Mouse (Mus musculus): ENCODE results near the gene Rpl7a. TPM values are rescaled to one million over a fixed set of nuclear protein-coding genes. Genes with fewer than 3 reads are reported as not detected.

Rpl7a gene
- polyA plus RNA-seq, 1 experiment = 639 TPM

DNA sequence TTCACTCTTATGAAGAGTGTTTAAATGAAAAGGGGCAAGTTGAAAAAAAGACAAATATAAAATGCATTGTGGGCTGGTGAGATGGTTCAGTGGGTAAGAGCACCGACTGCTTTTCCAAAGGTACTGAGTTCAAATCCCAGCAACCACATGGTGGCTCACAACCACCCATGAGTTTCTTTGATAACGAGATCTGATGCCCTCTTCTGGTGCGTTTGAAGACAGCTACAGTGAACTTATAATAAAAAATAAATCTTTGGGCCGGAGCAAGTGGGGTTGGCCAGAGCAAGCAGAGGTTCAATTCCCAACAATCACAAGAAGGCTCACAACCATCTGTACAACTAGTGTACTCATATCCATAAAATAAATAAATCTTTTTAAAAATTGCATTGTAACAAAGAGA is 14.7 kb upstream of the Rpl7a start:
- H3K4me1 ChIP-seq (ENCODE audit: control insufficient read depth, insufficient read depth, insufficient read length, low read length) = no peaks in the 10 kb centered on the region
- H3K27ac ChIP-seq (ENCODE audit: insufficient read depth, low read depth, low read length) = no peak overlapping the region
- peaks cover 61% of the 10 kb centered on the region for H3K36me3 ChIP-seq (ENCODE audit: control insufficient read depth, insufficient read depth, low read length)
- WGBS = 89% methylated on average over 4 of the region's 4 CpGs
- TF ChIP-seq CTCF (IDR thresholded peaks at IDR 0.05; ENCODE audit: extremely low read depth, insufficient read length, insufficient replicate concordance, low read depth, low read length) (no peak), POLR2A (IDR thresholded peaks at IDR 0.05; ENCODE audit: low read depth, low read length) (no peak)
- no peaks in the 10 kb centered on the region for H3K27me3 ChIP-seq (ENCODE audit: control insufficient read depth, insufficient read depth, low read length)
- no peak overlapping the region for H3K4me3 ChIP-seq (ENCODE audit: low read depth, low read length)

DNA sequence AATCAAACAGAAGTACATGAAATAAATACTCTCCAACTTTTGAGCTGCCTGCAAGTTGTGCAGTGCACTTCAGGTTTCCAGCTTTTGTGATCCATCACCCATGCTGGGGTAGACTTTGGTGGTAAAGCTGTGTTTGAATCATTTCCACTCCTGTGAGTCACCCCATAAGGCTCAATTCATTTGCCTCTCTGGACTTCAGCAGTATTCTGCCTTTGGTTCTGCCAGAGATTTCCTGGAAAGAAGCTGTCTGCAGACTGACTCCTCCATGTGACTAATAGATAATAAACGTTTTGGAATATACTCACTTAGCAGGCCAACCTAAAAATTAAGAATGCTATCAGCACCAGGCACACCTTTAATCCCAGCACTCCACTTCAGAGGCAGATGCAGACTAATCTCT is 9.8 kb upstream of the Rpl7a start:
- Histone ChIP-seq H3K27ac (ENCODE audit: insufficient read depth, low read depth, low read length) (no peak overlapping the region), H3K4me1 (ENCODE audit: control insufficient read depth, insufficient read depth, insufficient read length, low read length) (peaks cover 6% of the 10 kb centered on the region; the same call in 1 of the 2 replicates), H3K36me3 (ENCODE audit: control insufficient read depth, insufficient read depth, low read length) (peaks cover 29% of the 10 kb centered on the region), H3K27me3 (ENCODE audit: control insufficient read depth, insufficient read depth, low read length) (no peaks in the 10 kb centered on the region), H3K4me3 (ENCODE audit: low read depth, low read length) (no peak overlapping the region)
- TF ChIP-seq CTCF (IDR thresholded peaks at IDR 0.05; ENCODE audit: extremely low read depth, insufficient read length, insufficient replicate concordance, low read depth, low read length) (no peak), POLR2A (IDR thresholded peaks at IDR 0.05; ENCODE audit: low read depth, low read length) (no peak)
- 30% methylated on average over 1 of the region's 1 CpGs for WGBS

GRCm38 (mm10) chr2:26901834-26902400 is 8.6 kb upstream of the Rpl7a start:
- H3K36me3 ChIP-seq (ENCODE audit: control insufficient read depth, insufficient read depth, low read length) = peaks cover 21% of the 10 kb centered on the region

GRCm38 (mm10) chr2:26902467-26903220 is 7.9 kb upstream of the Rpl7a start, which contains the start of gene Surf6:
TSS of gene Surf6 (minus strand) at chr2:26902879.
- Histone ChIP-seq H3K27me3 (ENCODE audit: control insufficient read depth, insufficient read depth, low read length) (no peaks in the 10 kb centered on the region), H3K27ac (ENCODE audit: insufficient read depth, low read depth, low read length) (peak within 1 kb of the TSS; percentile 87), H3K36me3 (ENCODE audit: control insufficient read depth, insufficient read depth, low read length) (peaks cover 17% of the 10 kb centered on the region), H3K4me3 (ENCODE audit: low read depth, low read length) (peak within 1 kb of the TSS; percentile 97), H3K4me1 (ENCODE audit: control insufficient read depth, insufficient read depth, insufficient read length, low read length) (peaks cover 6% of the 10 kb centered on the region; the same call in 1 of the 2 replicates)
- under 1% methylated on average over 41 of the region's 41 CpGs for WGBS
- TF ChIP-seq POLR2A (IDR thresholded peaks at IDR 0.05; ENCODE audit: low read depth, low read length) = peak; percentile 56
- 0 out of 2 replicates have a peak, but pooled peaks have one; percentile 11 for TF ChIP-seq CTCF (IDR thresholded peaks at IDR 0.05; ENCODE audit: extremely low read depth, insufficient read length, insufficient replicate concordance, low read depth, low read length)

More at GRCm38 (mm10) chr2:26901834-26902400, 8.6 kb upstream of the Rpl7a start:
- peak overlapping the region; percentile 59; the same call in 1 of the 2 replicates for H3K27ac ChIP-seq (ENCODE audit: insufficient read depth, low read depth, low read length)
- no peaks in the 10 kb centered on the region for H3K27me3 ChIP-seq (ENCODE audit: control insufficient read depth, insufficient read depth, low read length)
- peak overlapping the region; percentile 97 for H3K4me3 ChIP-seq (ENCODE audit: low read depth, low read length)
- peaks cover 6% of the 10 kb centered on the region; the same call in 1 of the 2 replicates for H3K4me1 ChIP-seq (ENCODE audit: control insufficient read depth, insufficient read depth, insufficient read length, low read length)
- no peak for TF ChIP-seq CTCF (IDR thresholded peaks at IDR 0.05; ENCODE audit: extremely low read depth, insufficient read length, insufficient replicate concordance, low read depth, low read length)
- TF ChIP-seq POLR2A (IDR thresholded peaks at IDR 0.05; ENCODE audit: low read depth, low read length) = no peak
- WGBS = 1% methylated on average over 7 of the region's 7 CpGs

GRCm38 (mm10) chr2:26903311-26903710 is 7.3 kb upstream of the Rpl7a start:
- Histone ChIP-seq H3K27me3 (ENCODE audit: control insufficient read depth, insufficient read depth, low read length) (no peaks in the 10 kb centered on the region), H3K27ac (ENCODE audit: insufficient read depth, low read depth, low read length) (peak overlapping the region; percentile 87), H3K4me3 (ENCODE audit: low read depth, low read length) (peak overlapping the region; percentile 97), H3K4me1 (ENCODE audit: control insufficient read depth, insufficient read depth, insufficient read length, low read length) (peaks cover 6% of the 10 kb centered on the region; the same call in 1 of the 2 replicates), H3K36me3 (ENCODE audit: control insufficient read depth, insufficient read depth, low read length) (peaks cover 17% of the 10 kb centered on the region)
- no peak for TF ChIP-seq POLR2A (IDR thresholded peaks at IDR 0.05; ENCODE audit: low read depth, low read length)
- TF ChIP-seq CTCF (IDR thresholded peaks at IDR 0.05; ENCODE audit: extremely low read depth, insufficient read length, insufficient replicate concordance, low read depth, low read length) = no peak
- 4% methylated on average over 7 of the region's 7 CpGs for WGBS

DNA sequence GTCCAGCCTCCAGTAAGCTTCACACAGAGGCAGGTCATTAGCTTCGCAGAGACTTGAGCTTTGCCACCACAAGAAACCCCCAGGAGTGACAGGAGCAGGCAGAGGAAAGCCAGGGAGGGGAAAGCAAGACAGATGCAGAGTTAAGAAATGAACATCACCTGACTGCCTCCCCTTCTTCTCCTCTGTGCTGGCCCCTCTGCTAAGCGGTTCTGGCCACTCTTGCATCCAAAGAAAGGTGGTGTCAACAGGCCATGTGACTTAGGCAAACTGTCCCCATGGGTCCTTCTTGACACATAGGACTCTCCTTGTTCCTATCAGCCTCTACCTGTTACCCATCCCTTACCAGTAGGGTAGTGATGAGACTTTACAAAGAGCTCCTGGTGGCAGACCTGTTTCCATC is 4.6 kb upstream of the Rpl7a start:
- Histone ChIP-seq H3K36me3 (ENCODE audit: control insufficient read depth, insufficient read depth, low read length) (peaks cover 5% of the 10 kb centered on the region), H3K27ac (ENCODE audit: insufficient read depth, low read depth, low read length) (no peak overlapping the region), H3K4me3 (ENCODE audit: low read depth, low read length) (no peak overlapping the region), H3K4me1 (ENCODE audit: control insufficient read depth, insufficient read depth, insufficient read length, low read length) (peaks cover 15% of the 10 kb centered on the region), H3K27me3 (ENCODE audit: control insufficient read depth, insufficient read depth, low read length) (no peaks in the 10 kb centered on the region)
- 99% methylated on average over 2 of the region's 2 CpGs for WGBS
- TF ChIP-seq CTCF (IDR thresholded peaks at IDR 0.05; ENCODE audit: extremely low read depth, insufficient read length, insufficient replicate concordance, low read depth, low read length) (no peak), POLR2A (IDR thresholded peaks at IDR 0.05; ENCODE audit: low read depth, low read length) (no peak)

GRCm38 (mm10) chr2:26906431-26906830 is 4.1 kb upstream of the Rpl7a start:
- Histone ChIP-seq H3K4me3 (ENCODE audit: low read depth, low read length) (no peak overlapping the region), H3K4me1 (ENCODE audit: control insufficient read depth, insufficient read depth, insufficient read length, low read length) (peaks cover 15% of the 10 kb centered on the region), H3K27ac (ENCODE audit: insufficient read depth, low read depth, low read length) (no peak overlapping the region), H3K27me3 (ENCODE audit: control insufficient read depth, insufficient read depth, low read length) (no peaks in the 10 kb centered on the region), H3K36me3 (ENCODE audit: control insufficient read depth, insufficient read depth, low read length) (peaks cover 5% of the 10 kb centered on the region)
- 94% methylated on average over 3 of the region's 3 CpGs for WGBS
- TF ChIP-seq POLR2A (IDR thresholded peaks at IDR 0.05; ENCODE audit: low read depth, low read length) = no peak
- no peak for TF ChIP-seq CTCF (IDR thresholded peaks at IDR 0.05; ENCODE audit: extremely low read depth, insufficient read length, insufficient replicate concordance, low read depth, low read length)

Measured in small intestine, adult 2 months (tissue).